Mouse (Mus musculus): ENCODE results near the gene Ruvbl1. TPM values are rescaled to one million over a fixed set of nuclear protein-coding genes. Genes with fewer than 3 reads are reported as not detected.

Ruvbl1 gene
- total and polyA plus RNA-seq, 2 experiments from 2014 or later: 27.4 to 42.3 TPM

DNA sequence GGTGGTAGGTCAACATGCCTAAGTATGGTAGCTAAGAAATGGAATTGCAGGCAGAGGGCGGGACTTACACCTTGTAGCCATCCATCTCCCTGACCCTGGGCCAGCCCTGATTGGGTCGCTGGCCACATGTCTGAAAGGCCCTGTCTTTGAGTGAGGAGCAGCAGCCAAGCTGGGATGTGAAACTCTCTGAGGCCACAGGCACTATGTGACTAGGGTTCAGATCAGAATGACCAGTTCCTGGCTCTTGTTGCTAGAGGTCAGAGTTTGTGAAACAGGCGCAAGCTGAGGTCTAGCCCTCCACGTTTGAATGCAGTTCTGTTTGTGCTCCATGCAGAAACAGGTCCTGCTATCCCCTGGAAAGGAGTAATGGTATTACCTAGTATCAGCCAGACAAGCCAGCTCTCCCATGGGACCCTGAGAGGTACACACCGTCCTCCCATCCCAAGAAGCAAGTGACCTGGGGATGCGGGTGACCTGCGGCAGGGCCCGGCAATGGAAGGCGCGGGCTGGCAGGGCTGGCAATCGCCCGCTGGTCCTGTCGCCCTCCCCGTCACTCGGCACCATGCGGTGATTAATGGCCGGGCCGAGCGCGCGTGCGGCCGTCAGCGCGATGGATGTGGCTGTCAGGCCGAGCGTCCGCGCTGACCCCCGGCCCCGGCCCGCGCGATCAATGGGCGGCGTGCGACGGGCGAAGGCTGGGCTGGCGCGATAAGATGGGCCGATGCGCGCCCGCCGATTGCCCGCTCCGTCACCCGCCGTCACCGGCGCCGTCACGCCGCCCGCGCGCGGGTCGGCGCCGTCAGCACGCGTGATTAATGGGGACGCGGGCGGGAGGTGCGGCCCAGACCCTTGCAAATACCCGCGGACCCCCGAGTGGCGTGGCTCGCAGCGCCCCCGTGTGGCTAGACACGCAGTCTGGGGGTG is 34.5 kb downstream of the Ruvbl1 start:
- peak overlapping the region; percentile 80 for H3K4me2 ChIP-seq (ENCODE audit: low read depth, low read length)
- DNase-seq (ENCODE audit: low spot score) (peak; percentile 31), ATAC-seq (ENCODE audit: insufficient read depth, low read depth) (peak; percentile 52)
- H3K4me3 ChIP-seq (ENCODE audit: low read depth, low read length): peak overlapping the region; percentile 48
- no peaks in the 10 kb centered on the region for H3K9me3 ChIP-seq (replicated peaks; ENCODE audit: control insufficient read depth, low read length)
- TF ChIP-seq CTCF (IDR thresholded peaks at IDR 0.05; ENCODE audit: low read depth): peak; percentile 55
- no peak for TF ChIP-seq EP300 (IDR thresholded peaks at IDR 0.05; ENCODE audit: low read depth)
- H3K9ac ChIP-seq (replicated peaks; ENCODE audit: low read depth, low read length): 0 out of 2 replicates have a peak overlapping the region, but pooled peaks have one; percentile 29
- H3K27ac ChIP-seq (ENCODE audit: low read depth): no peak overlapping the region
- 0 out of 2 replicates have a peak, but pooled peaks cover 5% of the 10 kb centered on the region for H3K27me3 ChIP-seq (ENCODE audit: control insufficient read depth, insufficient read depth, low read length)
- peaks cover 44% of the 10 kb centered on the region for H3K36me3 ChIP-seq (replicated peaks; ENCODE audit: control insufficient read depth, insufficient read depth, low read length)
- 0 out of 2 replicates have a peak, but pooled peaks cover 6% of the 10 kb centered on the region for H3K4me1 ChIP-seq (ENCODE audit: control insufficient read depth, insufficient read depth)
- 3% methylated on average over 76 of the region's 76 CpGs for WGBS

DNA sequence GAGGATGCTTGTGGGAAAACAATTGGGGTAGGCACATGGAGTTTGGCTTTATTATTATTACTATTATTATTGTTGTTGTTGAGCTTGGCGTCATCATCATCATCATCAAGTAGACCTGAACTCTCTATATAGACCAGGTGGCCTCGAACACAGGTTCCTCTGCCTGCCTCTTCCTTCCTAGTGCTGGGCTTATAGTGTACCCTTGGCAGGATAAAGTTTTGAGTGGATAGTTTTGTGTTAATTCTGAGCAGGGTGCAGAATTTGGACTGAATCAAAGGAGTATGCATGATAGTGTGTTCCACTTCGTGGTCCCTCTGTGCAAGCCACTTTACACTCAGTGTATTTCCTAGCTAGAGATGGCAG is 35.2 kb downstream of the Ruvbl1 start:
- 0 out of 2 replicates have a peak overlapping the region, but pooled peaks have one; percentile 29 for H3K9ac ChIP-seq (replicated peaks; ENCODE audit: low read depth, low read length)
- no peaks in the 10 kb centered on the region for H3K9me3 ChIP-seq (replicated peaks; ENCODE audit: control insufficient read depth, low read length)
- H3K4me2 ChIP-seq (ENCODE audit: low read depth, low read length): peak overlapping the region; percentile 80
- peaks cover 51% of the 10 kb centered on the region for H3K36me3 ChIP-seq (replicated peaks; ENCODE audit: control insufficient read depth, insufficient read depth, low read length)
- peak overlapping the region; percentile 48 for H3K4me3 ChIP-seq (ENCODE audit: low read depth, low read length)
- no peak for DNase-seq (ENCODE audit: low spot score)
- 7% methylated on average over 3 of the region's 3 CpGs for WGBS
- ATAC-seq (ENCODE audit: insufficient read depth, low read depth): no peak
- H3K27ac ChIP-seq (ENCODE audit: low read depth): no peak overlapping the region
- H3K27me3 ChIP-seq (ENCODE audit: control insufficient read depth, insufficient read depth, low read length): 0 out of 2 replicates have a peak, but pooled peaks cover 5% of the 10 kb centered on the region
- TF ChIP-seq CTCF (IDR thresholded peaks at IDR 0.05; ENCODE audit: low read depth): no peak
- TF ChIP-seq EP300 (IDR thresholded peaks at IDR 0.05; ENCODE audit: low read depth): no peak
- H3K4me1 ChIP-seq (ENCODE audit: control insufficient read depth, insufficient read depth): 0 out of 2 replicates have a peak, but pooled peaks cover 6% of the 10 kb centered on the region

DNA sequence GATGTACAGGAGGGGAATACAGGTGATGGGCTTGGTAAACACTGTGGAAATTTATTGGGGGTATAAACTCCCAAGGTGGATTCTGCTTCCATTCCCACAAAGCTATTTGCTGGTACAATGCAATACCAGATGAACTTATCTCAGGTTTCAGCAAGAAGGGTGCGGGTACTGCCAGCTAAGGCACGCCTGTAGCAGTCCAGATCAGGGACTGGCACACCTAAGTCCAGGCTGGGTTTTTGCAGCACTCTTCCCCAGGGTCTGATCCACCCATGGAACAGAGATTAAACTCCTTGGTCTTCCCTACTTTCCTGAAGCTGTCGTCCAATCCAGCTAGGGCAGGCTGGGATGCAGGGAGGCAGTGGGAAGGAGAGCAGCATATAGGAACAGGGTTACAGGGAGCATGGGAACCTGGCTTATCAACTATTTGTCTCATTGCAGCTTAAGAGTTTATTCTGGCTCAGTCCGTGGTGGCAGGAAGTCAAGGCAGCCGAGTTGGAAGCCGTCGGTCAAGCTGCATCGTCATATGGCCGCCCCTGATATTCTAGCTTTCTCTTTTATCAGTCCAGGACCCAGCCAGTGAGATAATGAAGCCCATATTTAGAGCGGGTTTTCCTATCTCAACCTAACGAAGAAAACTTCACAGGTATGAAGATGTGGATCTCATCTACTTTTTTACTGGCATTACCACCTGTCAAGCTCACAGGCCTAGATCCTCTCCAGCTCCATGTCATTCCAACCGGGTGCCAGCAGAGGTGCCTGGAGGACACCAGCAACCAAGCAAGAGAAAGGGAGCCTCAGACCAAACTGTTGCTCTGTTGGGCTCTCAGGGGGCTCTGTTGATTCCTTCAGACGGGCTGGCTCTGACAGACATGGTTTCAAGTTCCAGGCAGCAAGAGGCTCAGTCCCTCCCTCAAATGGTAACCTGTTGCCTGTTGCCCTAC is 37.1 kb downstream of the Ruvbl1 start:
- 0 out of 2 replicates have a peak, but pooled peaks cover 6% of the 10 kb centered on the region for H3K4me1 ChIP-seq (ENCODE audit: control insufficient read depth, insufficient read depth)
- H3K4me3 ChIP-seq (ENCODE audit: low read depth, low read length): no peak overlapping the region
- H3K4me2 ChIP-seq (ENCODE audit: low read depth, low read length): no peak overlapping the region
- no peaks in the 10 kb centered on the region for H3K9me3 ChIP-seq (replicated peaks; ENCODE audit: control insufficient read depth, low read length)
- H3K27ac ChIP-seq (ENCODE audit: low read depth): 0 out of 2 replicates have a peak overlapping the region, but pooled peaks have one; percentile 16
- DNase-seq (ENCODE audit: low spot score) (no peak), ATAC-seq (ENCODE audit: insufficient read depth, low read depth) (0 out of 2 replicates have a peak, but pooled peaks have one; percentile 27)
- peaks cover 59% of the 10 kb centered on the region for H3K36me3 ChIP-seq (replicated peaks; ENCODE audit: control insufficient read depth, insufficient read depth, low read length)
- no peak overlapping the region for H3K9ac ChIP-seq (replicated peaks; ENCODE audit: low read depth, low read length)
- WGBS: 27% methylated on average over 13 of the region's 13 CpGs
- 0 out of 2 replicates have a peak, but pooled peaks cover 5% of the 10 kb centered on the region for H3K27me3 ChIP-seq (ENCODE audit: control insufficient read depth, insufficient read depth, low read length)
- TF ChIP-seq EP300 (IDR thresholded peaks at IDR 0.05; ENCODE audit: low read depth): no peak
- TF ChIP-seq CTCF (IDR thresholded peaks at IDR 0.05; ENCODE audit: low read depth): no peak; the same call in 1 of the 2 replicates

DNA sequence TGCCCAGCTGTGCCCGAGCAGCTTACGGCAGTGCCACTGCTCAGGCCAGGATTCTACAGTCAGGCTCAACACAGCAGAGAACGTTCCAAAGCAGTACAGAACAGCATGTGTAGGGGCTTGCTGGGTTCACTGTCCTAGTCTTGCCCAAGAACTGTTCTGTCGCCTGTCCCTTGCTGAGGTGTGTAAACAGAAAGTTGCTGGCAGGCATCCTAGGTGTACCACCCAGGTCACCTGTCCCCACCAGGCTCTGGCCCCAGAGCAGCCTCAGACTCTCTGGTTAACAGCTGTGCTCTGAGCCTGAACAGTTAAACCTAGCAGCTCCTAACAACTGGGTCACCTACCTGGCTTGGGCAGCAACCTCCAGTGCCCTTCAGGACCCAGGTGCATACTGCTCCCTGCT is 37.8 kb downstream of the Ruvbl1 start:
- 79% methylated on average over 4 of the region's 4 CpGs for WGBS
- DNase-seq (ENCODE audit: low spot score) (no peak), ATAC-seq (ENCODE audit: insufficient read depth, low read depth) (no peak)
- no peak for TF ChIP-seq EP300 (IDR thresholded peaks at IDR 0.05; ENCODE audit: low read depth)
- TF ChIP-seq CTCF (IDR thresholded peaks at IDR 0.05; ENCODE audit: low read depth): no peak
- no peak overlapping the region for H3K9ac ChIP-seq (replicated peaks; ENCODE audit: low read depth, low read length)
- H3K36me3 ChIP-seq (replicated peaks; ENCODE audit: control insufficient read depth, insufficient read depth, low read length): peaks cover 59% of the 10 kb centered on the region
- H3K9me3 ChIP-seq (replicated peaks; ENCODE audit: control insufficient read depth, low read length): no peaks in the 10 kb centered on the region
- no peak overlapping the region for H3K4me3 ChIP-seq (ENCODE audit: low read depth, low read length)
- H3K27ac ChIP-seq (ENCODE audit: low read depth): 0 out of 2 replicates have a peak overlapping the region, but pooled peaks have one; percentile 16
- 0 out of 2 replicates have a peak, but pooled peaks cover 6% of the 10 kb centered on the region for H3K4me1 ChIP-seq (ENCODE audit: control insufficient read depth, insufficient read depth)
- 0 out of 2 replicates have a peak, but pooled peaks cover 5% of the 10 kb centered on the region for H3K27me3 ChIP-seq (ENCODE audit: control insufficient read depth, insufficient read depth, low read length)
- no peak overlapping the region for H3K4me2 ChIP-seq (ENCODE audit: low read depth, low read length)

DNA sequence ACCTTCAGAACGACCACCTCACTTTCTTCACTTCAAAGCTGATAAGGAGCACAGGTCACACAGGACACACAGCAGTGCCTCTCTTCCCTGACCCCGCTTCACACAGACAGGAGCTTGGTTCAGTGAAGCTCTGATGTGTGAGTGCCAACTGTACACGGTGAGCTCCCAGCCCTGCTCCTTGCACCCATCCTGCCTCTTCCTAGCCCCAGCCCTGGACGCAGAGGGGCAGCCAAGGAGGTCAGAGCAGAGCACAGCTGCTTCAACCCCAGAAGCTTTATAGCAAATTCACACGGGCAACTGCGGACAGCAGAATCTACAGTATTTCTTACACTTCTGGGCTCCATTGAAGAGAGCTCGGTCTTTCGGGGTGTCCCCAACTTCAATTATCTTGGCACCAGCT is 48.8 kb downstream of the Ruvbl1 start:
- peaks cover 70% of the 10 kb centered on the region for H3K36me3 ChIP-seq (replicated peaks; ENCODE audit: control insufficient read depth, insufficient read depth, low read length)
- no peak for DNase-seq (ENCODE audit: low spot score)
- TF ChIP-seq EP300 (IDR thresholded peaks at IDR 0.05; ENCODE audit: low read depth): no peak
- no peak for TF ChIP-seq CTCF (IDR thresholded peaks at IDR 0.05; ENCODE audit: low read depth)
- H3K27me3 ChIP-seq (ENCODE audit: control insufficient read depth, insufficient read depth, low read length): no peaks in the 10 kb centered on the region
- 62% methylated on average over 8 of the region's 8 CpGs for WGBS
- ATAC-seq (ENCODE audit: insufficient read depth, low read depth): no peak
- H3K27ac ChIP-seq (ENCODE audit: low read depth): no peak overlapping the region
- H3K4me2 ChIP-seq (ENCODE audit: low read depth, low read length): no peak overlapping the region
- H3K9me3 ChIP-seq (replicated peaks; ENCODE audit: control insufficient read depth, low read length): no peaks in the 10 kb centered on the region
- no peak overlapping the region for H3K9ac ChIP-seq (replicated peaks; ENCODE audit: low read depth, low read length)
- peaks cover 22% of the 10 kb centered on the region for H3K4me1 ChIP-seq (ENCODE audit: control insufficient read depth, insufficient read depth)
- no peak overlapping the region for H3K4me3 ChIP-seq (ENCODE audit: low read depth, low read length)
